Mouse (Mus musculus) macrophage (primary cell): Measurements from ENCODE around the gene Cep290. TPM values are rescaled to one million over a fixed set of nuclear protein-coding genes. Genes with fewer than 3 reads are reported as not detected.
A peak's percentile ranks its signal among the peaks of the same experiment; 100 is the strongest.
"Not testable (repeated sequence)": the region's sequence is repeated elsewhere in the genome, so short reads cannot be mapped to it uniquely, and the experiment has no call there.

Source experiments
- H3K27ac ChIP-seq: fragments of 350-480 bp; formaldehyde crosslinking; 2 replicates; pipeline ENCODE4 v1.9.0; 2021
- H3K36me3 ChIP-seq: fragments of 350-480 bp; formaldehyde crosslinking; 2 replicates; pipeline ENCODE4 v1.9.0; 2021; ENCODE audit errors: inconsistent target
- H3K4me3 ChIP-seq: fragments of 350-480 bp; formaldehyde crosslinking; 2 replicates; pipeline ENCODE4 v1.9.0; 2021; ENCODE audit errors: inconsistent target
- H3K79me2 ChIP-seq: fragments of 350-480 bp; formaldehyde crosslinking; 2 replicates; pipeline ENCODE4 v1.9.0; 2021; ENCODE audit errors: inconsistent target
- WGBS: methylation state at CpG from one replicate; pipeline ENCODE4 v1.1.7; 2026; ENCODE audit warnings: inconsistent platforms; ENCODE audit not compliant: missing documents; 5-methylcytosine and 5-hydroxymethylcytosine counted together
- polyA plus RNA-seq: library from polyadenylated mRNA; stranded (reverse); fragments of 250-400 nt; gene quantifications from 3 replicates; pipeline ENCODE4 v1.2.4, GENCODE M21; 2018; ENCODE audit warnings: inconsistent platforms

Gene Cep290
- polyA plus RNA-seq, 1 experiment from 2014 or later, result 5.7 TPM

GRCm38 (mm10) chr10:100560194-100560883 is 73.0 kb downstream of the Cep290 start:
- not testable (repeated sequence) for H3K79me2 ChIP-seq, H3K4me3 ChIP-seq, H3K36me3 ChIP-seq, H3K27ac ChIP-seq
- WGBS, result 95% methylated on average over 3 of the region's 3 CpGs

GRCm38 (mm10) chr10:100564112-100564511 is 76.8 kb downstream of the Cep290 start:
- H3K4me3 ChIP-seq, result no peak overlapping the region
- no peak overlapping the region for H3K27ac ChIP-seq
- no peaks in the 10 kb centered on the region for H3K79me2 ChIP-seq
- WGBS, result 85% methylated on average over 3 of the region's 3 CpGs
- no peaks in the 10 kb centered on the region for H3K36me3 ChIP-seq

GRCm38 (mm10) chr10:100571707-100572106 is 84.3 kb downstream of the Cep290 start:
- Histone ChIP-seq H3K36me3 (peaks cover 5% of the 10 kb centered on the region), H3K27ac (no peak overlapping the region), H3K79me2 (no peaks in the 10 kb centered on the region), H3K4me3 (no peak overlapping the region)
- WGBS, result 76% methylated on average over 3 of the region's 3 CpGs

DNA sequence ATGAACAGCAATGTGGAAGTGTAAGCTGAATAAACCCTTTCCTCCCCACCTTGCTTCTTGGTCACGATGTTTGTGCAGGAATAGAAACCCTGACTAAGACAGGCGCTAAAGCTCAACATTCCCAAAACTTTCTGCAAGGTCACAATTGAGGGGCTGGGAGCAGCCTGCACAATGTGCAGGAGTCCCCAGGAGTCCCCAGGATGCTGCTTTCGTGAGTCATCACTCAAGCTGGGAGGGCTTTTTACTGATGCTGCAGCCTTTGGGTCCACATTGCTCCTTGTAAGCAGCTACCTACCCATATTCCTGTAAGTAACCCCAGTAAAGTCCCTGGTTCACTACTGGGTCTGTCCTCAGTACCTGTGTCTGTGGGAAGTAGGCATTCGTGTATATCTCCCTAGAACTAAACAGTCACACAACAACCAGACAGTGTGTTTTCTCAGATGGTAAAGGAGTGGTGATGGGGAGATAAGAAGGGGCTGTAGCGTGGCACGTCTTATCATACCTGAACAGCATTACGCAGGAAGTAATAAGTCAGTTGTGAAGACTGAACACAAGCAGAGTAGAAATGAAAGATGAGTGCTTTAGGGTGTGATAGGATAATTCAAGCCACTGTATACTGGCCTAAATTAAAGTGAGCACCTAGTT is 87.3 kb downstream of the Cep290 start:
- WGBS, result 96% methylated on average over 7 of the region's 7 CpGs
- H3K36me3 ChIP-seq, result peaks cover 11% of the 10 kb centered on the region
- no peak overlapping the region for H3K4me3 ChIP-seq
- H3K27ac ChIP-seq, result no peak overlapping the region
- no peaks in the 10 kb centered on the region for H3K79me2 ChIP-seq

DNA sequence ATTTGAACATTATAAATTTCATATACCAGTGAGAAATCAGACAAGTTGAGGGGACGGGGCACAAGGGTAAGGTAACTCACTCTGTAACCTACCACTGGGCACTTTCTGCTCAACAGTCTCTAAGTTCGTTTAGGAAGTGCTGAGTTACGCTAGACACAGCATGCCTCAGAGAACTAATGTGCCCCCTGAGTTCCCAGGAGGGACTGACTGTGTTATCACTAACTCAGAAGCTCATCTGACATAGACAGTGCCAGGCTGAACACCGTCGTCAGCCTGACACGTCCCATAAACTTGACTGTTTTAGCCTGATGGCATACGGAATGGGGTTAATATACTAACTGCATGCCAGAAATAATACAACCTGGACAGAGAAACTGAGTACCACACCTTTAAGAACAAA is 87.9 kb downstream of the Cep290 start:
- no peak overlapping the region for H3K4me3 ChIP-seq
- 93% methylated on average over 7 of the region's 7 CpGs for WGBS
- H3K79me2 ChIP-seq, result no peaks in the 10 kb centered on the region
- H3K36me3 ChIP-seq, result peaks cover 11% of the 10 kb centered on the region
- no peak overlapping the region for H3K27ac ChIP-seq

GRCm38 (mm10) chr10:100584178-100584577 is 96.8 kb downstream of the Cep290 start:
- 84% methylated on average over 3 of the region's 3 CpGs for WGBS
- no peaks in the 10 kb centered on the region for H3K79me2 ChIP-seq
- no peak overlapping the region for H3K4me3 ChIP-seq
- no peak overlapping the region for H3K27ac ChIP-seq
- H3K36me3 ChIP-seq, result no peaks in the 10 kb centered on the region

DNA sequence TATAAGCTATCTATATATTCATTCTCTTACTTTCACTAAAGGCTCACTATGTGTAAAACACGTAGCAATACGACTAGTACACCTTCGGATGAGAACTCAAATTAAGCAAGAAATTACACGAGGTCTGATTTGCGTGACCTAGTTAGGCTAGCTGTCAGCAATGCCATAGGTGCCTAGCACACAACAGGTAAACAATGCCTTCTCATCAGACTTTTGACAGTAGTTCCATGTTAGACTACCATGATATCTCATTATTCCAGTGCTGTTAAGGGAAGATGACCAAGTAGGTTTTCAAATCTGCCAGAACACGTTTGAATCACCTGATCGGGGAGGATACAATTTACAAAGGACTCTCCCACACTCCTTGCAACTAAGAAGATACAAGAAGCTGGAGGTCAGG is 101.2 kb downstream of the Cep290 start:
- Histone ChIP-seq H3K36me3 (no peaks in the 10 kb centered on the region), H3K4me3 (peak overlapping the region; percentile 52), H3K27ac (no peak overlapping the region), H3K79me2 (no peaks in the 10 kb centered on the region)
- 34% methylated on average over 7 of the region's 7 CpGs for WGBS

DNA sequence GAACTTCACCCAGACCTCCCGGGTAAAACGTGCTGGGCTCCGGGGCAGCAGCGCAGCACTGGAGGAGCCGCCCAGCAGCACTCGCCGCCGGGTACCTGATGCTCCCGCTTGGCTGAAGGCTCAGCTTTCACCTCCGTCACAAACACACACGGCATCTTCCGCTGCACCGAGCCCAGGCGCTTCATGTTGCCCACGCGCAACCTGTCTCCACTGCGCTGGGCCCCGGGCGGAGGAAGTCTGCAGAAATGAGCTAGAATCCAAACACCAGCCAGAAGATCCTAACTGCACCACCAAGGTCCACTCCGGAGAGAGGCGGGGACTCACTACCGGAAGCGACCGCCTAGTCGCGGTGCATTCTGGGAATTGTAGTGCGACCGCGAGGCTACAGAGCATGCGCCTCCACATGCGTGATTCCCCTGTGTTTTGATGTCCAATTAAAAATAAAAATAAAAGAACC is 101.6 kb downstream of the Cep290 start:
- Histone ChIP-seq H3K27ac (no peak overlapping the region), H3K36me3 (no peaks in the 10 kb centered on the region), H3K79me2 (no peaks in the 10 kb centered on the region), H3K4me3 (peak overlapping the region; percentile 52)
- under 1% methylated on average over 31 of the region's 31 CpGs for WGBS

- peak within 1 kb of the TSS; percentile 52 for H3K4me3 ChIP-seq
- H3K79me2 ChIP-seq, result no peaks in the 10 kb centered on the region
- H3K36me3 ChIP-seq, result no peaks in the 10 kb centered on the region
- no peak within 1 kb of the TSS for H3K27ac ChIP-seq
- WGBS, result 86% methylated on average over 1 of the region's 1 CpGs
These were observed 103.0 kb downstream of the Cep290 start, which contains the start of the genes 4930430F08Rik and 1700017N19Rik for GRCm38 (mm10) chr10:100590323-100590722. TSS of gene 4930430F08Rik (minus strand) at chr10:100590423. TSS of gene 1700017N19Rik (plus strand) at chr10:100590484.

DNA sequence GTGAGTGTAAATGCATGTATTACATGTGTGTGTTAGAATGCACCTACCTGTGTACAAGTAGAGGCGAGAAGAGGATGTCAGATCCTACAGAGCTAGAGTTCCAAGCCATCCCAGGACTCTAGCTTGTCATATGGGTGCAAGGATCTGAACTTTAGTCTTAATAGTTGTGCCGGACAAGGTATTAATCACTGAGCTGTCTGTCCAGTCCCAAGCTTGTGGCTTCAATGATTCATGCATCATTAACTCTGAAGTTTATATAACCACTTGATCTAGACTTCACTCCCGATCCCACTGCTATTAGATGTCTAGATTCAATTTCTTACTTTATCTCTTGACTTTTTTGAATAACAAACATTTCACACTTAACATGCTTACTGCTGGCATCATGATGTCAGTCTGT is 111.0 kb downstream of the Cep290 start:
- Histone ChIP-seq H3K4me3 (no peak overlapping the region), H3K27ac (no peak overlapping the region), H3K36me3 (no peaks in the 10 kb centered on the region), H3K79me2 (no peaks in the 10 kb centered on the region)
- 93% methylated on average over 3 of the region's 3 CpGs for WGBS

DNA sequence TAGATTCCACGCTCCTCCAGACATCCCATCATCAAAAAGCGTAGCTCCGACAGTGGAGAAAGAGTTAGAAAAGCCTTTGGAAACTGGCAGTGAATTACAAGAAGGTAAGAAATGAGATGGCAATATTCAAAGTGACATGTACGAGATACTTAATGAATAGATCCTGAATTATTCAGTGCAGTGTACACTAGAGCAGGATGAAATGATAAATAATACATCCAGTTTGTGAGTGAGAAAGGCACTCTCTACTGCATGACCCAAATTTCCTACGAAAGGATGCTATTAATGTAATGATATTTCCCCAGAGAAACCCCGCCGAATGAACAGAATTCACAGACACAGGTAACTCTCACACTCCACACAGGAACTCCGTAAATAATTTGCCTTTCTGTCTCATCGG is 116.2 kb downstream of the Cep290 start:
- Histone ChIP-seq H3K79me2 (no peaks in the 10 kb centered on the region), H3K27ac (no peak overlapping the region), H3K4me3 (no peak overlapping the region), H3K36me3 (no peaks in the 10 kb centered on the region)
- WGBS, result 91% methylated on average over 8 of the region's 9 CpGs

DNA sequence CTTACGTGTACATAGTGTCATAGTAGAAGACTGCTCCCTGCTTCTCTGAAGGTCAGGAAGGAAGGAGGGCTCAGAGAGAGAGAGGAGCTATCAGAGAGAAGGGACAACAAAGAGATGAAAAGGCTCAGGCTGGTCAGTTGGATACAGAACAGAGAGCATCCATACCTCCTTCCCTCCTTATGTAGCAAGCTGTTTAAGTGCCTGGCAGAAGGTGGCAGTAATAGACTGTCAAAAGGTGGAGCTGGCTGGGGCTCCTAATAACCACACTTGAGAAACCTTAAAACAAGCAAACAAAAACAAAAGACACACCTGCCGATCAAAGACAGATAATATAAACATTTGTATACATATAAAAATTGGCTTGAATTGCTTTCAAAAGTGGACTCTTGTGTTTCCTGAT is 116.9 kb downstream of the Cep290 start:
- 53% methylated on average over 2 of the region's 2 CpGs for WGBS
- Histone ChIP-seq H3K4me3 (no peak overlapping the region), H3K36me3 (no peaks in the 10 kb centered on the region), H3K27ac (no peak overlapping the region), H3K79me2 (no peaks in the 10 kb centered on the region)

DNA sequence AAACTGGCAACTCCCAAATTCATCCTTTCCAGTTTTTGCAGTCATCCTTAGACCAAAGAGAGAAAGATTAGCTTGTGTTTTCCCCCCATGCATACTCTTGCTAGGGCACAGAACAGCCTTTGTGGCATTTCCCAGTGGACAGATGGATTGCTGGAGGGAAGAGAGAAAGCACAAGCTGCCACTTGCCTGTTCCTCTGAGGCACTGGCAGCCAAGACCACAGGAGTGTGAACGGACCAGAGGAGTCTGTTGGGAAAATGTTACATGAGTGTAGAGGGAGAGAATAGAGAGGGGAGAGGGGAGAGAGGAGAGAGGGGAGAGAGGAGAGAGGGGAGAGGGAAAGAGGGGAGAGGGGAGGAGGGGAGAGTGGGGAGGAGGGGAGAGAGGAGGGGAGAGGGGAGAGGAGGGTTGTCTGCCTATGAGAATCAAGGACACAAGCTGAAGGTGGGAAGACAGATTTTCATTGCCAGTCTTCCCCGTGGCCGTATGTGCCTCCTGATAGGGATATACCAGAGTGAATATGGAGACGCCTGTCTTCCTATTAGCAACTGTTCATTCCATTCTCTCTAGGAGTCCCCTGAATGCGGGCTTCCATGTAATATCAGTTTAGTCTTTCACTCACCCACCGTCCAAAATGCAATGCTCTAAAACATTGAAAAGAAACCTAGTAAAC is 130.0 kb downstream of the Cep290 start:
- H3K79me2 ChIP-seq, result no peaks in the 10 kb centered on the region
- 86% methylated on average over 6 of the region's 6 CpGs for WGBS

GRCm38 (mm10) chr10:100619474-100619873 is 132.1 kb downstream of the Cep290 start:
- no peak overlapping the region for H3K4me3 ChIP-seq
- no peak overlapping the region for H3K27ac ChIP-seq
- H3K36me3 ChIP-seq, result no peaks in the 10 kb centered on the region
- 94% methylated on average over 7 of the region's 7 CpGs for WGBS
- H3K79me2 ChIP-seq, result no peaks in the 10 kb centered on the region

More for the DNA sequence above, 130.0 kb downstream of the Cep290 start:
- H3K27ac ChIP-seq, result no peak overlapping the region
- H3K4me3 ChIP-seq, result no peak overlapping the region
- no peaks in the 10 kb centered on the region for H3K36me3 ChIP-seq

GRCm38 (mm10) chr10:100620040-100620439 is 132.7 kb downstream of the Cep290 start:
- H3K4me3 ChIP-seq, result no peak overlapping the region
- no peaks in the 10 kb centered on the region for H3K36me3 ChIP-seq
- H3K27ac ChIP-seq, result no peak overlapping the region
- H3K79me2 ChIP-seq, result no peaks in the 10 kb centered on the region
- 92% methylated on average over 12 of the region's 12 CpGs for WGBS
